Mouse (Mus musculus): ENCODE measurements at regions not wholly inside any gene's neighbourhood (a gene's known extent, or its start where the extent isn't known, plus 50 kb on each side); places are given as distances from the start of the nearest gene placed in this dataset. TPM values are rescaled to one million over a fixed set of nuclear protein-coding genes. Genes with fewer than 3 reads are reported as not detected.

- H3K4me2 ChIP-seq (ENCODE audit: low read depth) = no peak overlapping the region
- no peaks in the 10 kb centered on the region for H3K36me3 ChIP-seq (replicated peaks; ENCODE audit: control insufficient read depth, insufficient read depth, low read depth)
- TF ChIP-seq CTCF (IDR thresholded peaks at IDR 0.05; ENCODE audit: low read depth) = no peak
- no peak for TF ChIP-seq EP300 (IDR thresholded peaks at IDR 0.05; ENCODE audit: low read depth)
- no peak for ATAC-seq (ENCODE audit: insufficient read depth)
- H3K27ac ChIP-seq = no peak overlapping the region
- no peak overlapping the region for H3K9ac ChIP-seq (replicated peaks)
- H3K27me3 ChIP-seq (ENCODE audit: control insufficient read depth, insufficient read depth, low read length) = no peaks in the 10 kb centered on the region
- no peaks in the 10 kb centered on the region for H3K4me1 ChIP-seq (replicated peaks; ENCODE audit: control insufficient read depth in 2 of 2, insufficient read depth in 2 of 2, low read length in 1 of 2)
- 48% methylated on average over 5 of the region's 5 CpGs for WGBS (ENCODE audit: insufficient replicate concordance)
- H3K4me3 ChIP-seq (ENCODE audit: insufficient read depth in 1 of 2, low read depth in 2 of 2, low read length in 2 of 2) = no peak overlapping the region
- DNase-seq (ENCODE audit: low read depth in 3 of 3, low spot score in 3 of 3) = no peak
- H3K9me3 ChIP-seq (ENCODE audit: control insufficient read depth, low read length) = no peaks in the 10 kb centered on the region; the same call in 1 of the 2 replicates
Measured at GRCm38 (mm10) chr3:3012951-3013350, 2737.7 kb upstream of the Gm8797 start.

- H3K27ac ChIP-seq = no peak overlapping the region
- H3K4me2 ChIP-seq (ENCODE audit: low read depth) = no peak overlapping the region
- H3K4me3 ChIP-seq (ENCODE audit: insufficient read depth in 1 of 2, low read depth in 2 of 2, low read length in 2 of 2) = no peak overlapping the region
- H3K9me3 ChIP-seq (ENCODE audit: control insufficient read depth, low read length) = no peaks in the 10 kb centered on the region; the same call in 1 of the 2 replicates
- no peaks in the 10 kb centered on the region for H3K36me3 ChIP-seq (replicated peaks; ENCODE audit: control insufficient read depth, insufficient read depth, low read depth)
- H3K4me1 ChIP-seq (replicated peaks; ENCODE audit: control insufficient read depth in 2 of 2, insufficient read depth in 2 of 2, low read length in 1 of 2) = no peaks in the 10 kb centered on the region
- H3K9ac ChIP-seq (replicated peaks) = no peak overlapping the region
- H3K27me3 ChIP-seq (ENCODE audit: control insufficient read depth, insufficient read depth, low read length) = no peaks in the 10 kb centered on the region
- DNase-seq (ENCODE audit: low read depth in 3 of 3, low spot score in 3 of 3) (no peak), ATAC-seq (ENCODE audit: insufficient read depth) (0 out of 2 replicates have a peak, but pooled peaks have one; percentile 42)
- TF ChIP-seq EP300 (IDR thresholded peaks at IDR 0.05; ENCODE audit: low read depth) = no peak
- TF ChIP-seq CTCF (IDR thresholded peaks at IDR 0.05; ENCODE audit: low read depth) = no peak
Measured at GRCm38 (mm10) chr3:3014978-3015377, 2735.6 kb upstream of the Gm8797 start.

GRCm38 (mm10) chr3:3016572-3016971, 2734.0 kb upstream of the Gm8797 start:
- H3K9ac ChIP-seq (replicated peaks) = no peak overlapping the region
- 78% methylated on average over 1 of the region's 1 CpGs for WGBS (ENCODE audit: insufficient replicate concordance)
- no peak overlapping the region for H3K4me3 ChIP-seq (ENCODE audit: insufficient read depth in 1 of 2, low read depth in 2 of 2, low read length in 2 of 2)
- TF ChIP-seq CTCF (IDR thresholded peaks at IDR 0.05; ENCODE audit: low read depth) = no peak
- no peak for TF ChIP-seq EP300 (IDR thresholded peaks at IDR 0.05; ENCODE audit: low read depth)
- H3K36me3 ChIP-seq (replicated peaks; ENCODE audit: control insufficient read depth, insufficient read depth, low read depth) = no peaks in the 10 kb centered on the region
- no peak overlapping the region for H3K4me2 ChIP-seq (ENCODE audit: low read depth)
- H3K27ac ChIP-seq = no peak overlapping the region
- ATAC-seq (ENCODE audit: insufficient read depth) = no peak
- H3K9me3 ChIP-seq (ENCODE audit: control insufficient read depth, low read length) = no peaks in the 10 kb centered on the region; the same call in 1 of the 2 replicates
- no peak for DNase-seq (ENCODE audit: low read depth in 3 of 3, low spot score in 3 of 3)
- H3K27me3 ChIP-seq (ENCODE audit: control insufficient read depth, insufficient read depth, low read length) = no peaks in the 10 kb centered on the region
- no peaks in the 10 kb centered on the region for H3K4me1 ChIP-seq (replicated peaks; ENCODE audit: control insufficient read depth in 2 of 2, insufficient read depth in 2 of 2, low read length in 1 of 2)

GRCm38 (mm10) chr3:3032793-3033192, 2717.8 kb upstream of the Gm8797 start:
- H3K4me1 ChIP-seq (replicated peaks; ENCODE audit: control insufficient read depth in 2 of 2, insufficient read depth in 2 of 2, low read length in 1 of 2) = no peaks in the 10 kb centered on the region
- no peak overlapping the region for H3K9ac ChIP-seq (replicated peaks)
- H3K27ac ChIP-seq = no peak overlapping the region
- TF ChIP-seq EP300 (IDR thresholded peaks at IDR 0.05; ENCODE audit: low read depth) = no peak
- TF ChIP-seq CTCF (IDR thresholded peaks at IDR 0.05; ENCODE audit: low read depth) = no peak
- 73% methylated on average over 2 of the region's 2 CpGs for WGBS (ENCODE audit: insufficient replicate concordance)
- H3K36me3 ChIP-seq (replicated peaks; ENCODE audit: control insufficient read depth, insufficient read depth, low read depth) = no peaks in the 10 kb centered on the region
- H3K4me2 ChIP-seq (ENCODE audit: low read depth) = no peak overlapping the region
- no peaks in the 10 kb centered on the region; the same call in 1 of the 2 replicates for H3K9me3 ChIP-seq (ENCODE audit: control insufficient read depth, low read length)
- DNase-seq (ENCODE audit: low read depth in 3 of 3, low spot score in 3 of 3) (no peak), ATAC-seq (ENCODE audit: insufficient read depth) (no peak)
- no peak overlapping the region for H3K4me3 ChIP-seq (ENCODE audit: insufficient read depth in 1 of 2, low read depth in 2 of 2, low read length in 2 of 2)
- H3K27me3 ChIP-seq (ENCODE audit: control insufficient read depth, insufficient read depth, low read length) = no peaks in the 10 kb centered on the region

Small RNAs in the stretch of these regions (microRNA-seq; reads per million reads assigned to microRNA genes)
- gene Gm27460 (not detected), gene Gm28002 (not detected)
